Mouse (Mus musculus) midbrain, embryonic 11.5 days (tissue): ENCODE measurements at regions not wholly inside any gene's neighbourhood (a gene's known extent, or its start where the extent isn't known, plus 50 kb on each side); places are given as distances from the start of the nearest gene placed in this dataset.
A peak's percentile ranks its signal among the peaks of the same experiment; 100 is the strongest.

Experiments used
- ATAC-seq: fragments of 200-750 bp; cut with Nextera tagmentation; 2 replicates; pipeline ENCODE4 v1.8.0; 2017; ENCODE audit warnings: moderate TSS enrichment, moderate library complexity; ENCODE audit not compliant: low FRiP score
- DNase-seq: peaks from one replicate; pipeline ENCODE4 v3.0.0; 2015; ENCODE audit warnings: low spot score; ENCODE audit errors: missing footprints
- H3K27ac ChIP-seq: fragments of 300-500 bp; sonication (generic); 2 replicates; pipeline ENCODE4 v1.5.1; 2014; ENCODE audit warnings: low read depth, low read length
- H3K27me3 ChIP-seq: fragments of 300-500 bp; sonication (generic); 2 replicates; pipeline ENCODE4 v1.6.1; 2014; ENCODE audit warnings: mild to moderate bottlenecking, low read length, moderate library complexity, mixed read lengths; ENCODE audit not compliant: control insufficient read depth, insufficient read depth
- H3K36me3 ChIP-seq: fragments of 300-500 bp; sonication (generic); 2 replicates; pipeline ENCODE4 v1.6.1; 2014; ENCODE audit warnings: mild to moderate bottlenecking, low read length, moderate library complexity, mixed read lengths; ENCODE audit not compliant: control insufficient read depth, insufficient read depth
- H3K4me1 ChIP-seq: fragments of 300-500 bp; sonication (generic); 2 replicates; pipeline ENCODE4 v1.6.1; 2014; ENCODE audit warnings: low read length; ENCODE audit not compliant: control insufficient read depth, insufficient read depth
- H3K4me2 ChIP-seq: fragments of 300-500 bp; sonication (generic); 2 replicates; pipeline ENCODE4 v1.6.1; 2014; ENCODE audit warnings: mild to moderate bottlenecking, moderate library complexity
- H3K4me3 ChIP-seq: fragments of 300-500 bp; sonication (generic); 2 replicates; pipeline ENCODE4 v1.5.1; 2014; ENCODE audit warnings: low read depth, low read length
- H3K9ac ChIP-seq: fragments of 300-500 bp; sonication (generic); 2 replicates; pipeline ENCODE4 v1.6.1; 2014; ENCODE audit warnings: low read length
- H3K9me3 ChIP-seq: fragments of 300-500 bp; sonication (generic); 2 replicates; pipeline ENCODE4 v1.6.1; 2016; ENCODE audit warnings: low read length; ENCODE audit not compliant: control insufficient read depth
- WGBS: fragments of 180-500 bp; shearing (Covaris S2); extraction: QIAGEN DNeasy Blood & Tissue Kit; methylation state at CpG from one replicate; pipeline ENCODE4 v1.1.7; 2014; 5-methylcytosine and 5-hydroxymethylcytosine counted together

DNA sequence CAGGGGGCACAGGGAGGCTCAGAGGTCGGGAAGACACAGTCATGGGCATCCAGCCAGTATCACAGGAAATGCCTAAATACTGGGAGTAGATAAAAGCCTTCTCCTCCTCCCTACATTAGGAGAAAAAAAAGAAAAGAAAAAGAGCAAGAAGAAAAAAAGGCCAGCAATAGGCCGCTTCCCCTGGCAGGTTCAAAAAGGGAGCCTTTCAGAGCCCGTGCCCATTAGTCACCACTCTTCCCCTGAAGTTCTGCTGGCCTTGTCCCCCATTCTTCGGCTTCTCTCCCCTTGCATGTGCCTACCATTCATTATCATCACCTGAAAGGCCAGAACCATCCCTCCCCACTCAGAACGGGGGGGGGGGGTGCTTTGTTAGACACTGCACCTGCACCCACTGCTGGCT is 144.5 kb upstream of the Tbx3 start:
- Histone ChIP-seq H3K9me3 (no peaks in the 10 kb centered on the region), H3K4me3 (no peak overlapping the region), H3K4me2 (no peak overlapping the region), H3K27ac (no peak overlapping the region), H3K4me1 (no peaks in the 10 kb centered on the region), H3K9ac (no peak overlapping the region), H3K27me3 (no peaks in the 10 kb centered on the region), H3K36me3 (no peaks in the 10 kb centered on the region)
- no peak for ATAC-seq
- no peak for DNase-seq
- WGBS, result 80% methylated on average over 5 of the region's 5 CpGs

DNA sequence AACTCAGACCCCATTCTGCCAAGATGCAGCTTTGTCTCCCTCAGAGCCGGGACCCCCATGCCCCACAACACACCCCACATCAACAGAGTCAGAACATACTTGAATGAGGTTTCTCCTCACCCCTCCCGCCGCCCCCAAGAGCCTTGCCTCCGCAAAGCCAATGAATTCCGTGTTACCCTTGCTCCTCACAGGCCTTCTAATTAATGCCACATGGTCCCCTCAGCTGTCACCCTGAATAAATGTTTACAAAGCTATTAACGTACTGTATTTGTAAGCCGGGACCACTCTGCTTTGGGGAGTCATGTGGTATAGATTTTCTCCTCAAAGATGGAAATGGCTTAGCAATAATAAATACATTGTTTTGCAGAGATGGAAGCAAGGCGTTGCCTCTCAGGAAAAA is 140.5 kb upstream of the Tbx3 start:
- no peak overlapping the region for H3K9ac ChIP-seq
- H3K36me3 ChIP-seq, result no peaks in the 10 kb centered on the region
- H3K27me3 ChIP-seq, result no peaks in the 10 kb centered on the region
- 70% methylated on average over 8 of the region's 8 CpGs for WGBS
- no peak overlapping the region for H3K4me2 ChIP-seq
- DNase-seq (no peak), ATAC-seq (no peak)
- H3K27ac ChIP-seq, result no peak overlapping the region
- H3K4me3 ChIP-seq, result no peak overlapping the region
- no peaks in the 10 kb centered on the region for H3K4me1 ChIP-seq
- no peaks in the 10 kb centered on the region for H3K9me3 ChIP-seq

DNA sequence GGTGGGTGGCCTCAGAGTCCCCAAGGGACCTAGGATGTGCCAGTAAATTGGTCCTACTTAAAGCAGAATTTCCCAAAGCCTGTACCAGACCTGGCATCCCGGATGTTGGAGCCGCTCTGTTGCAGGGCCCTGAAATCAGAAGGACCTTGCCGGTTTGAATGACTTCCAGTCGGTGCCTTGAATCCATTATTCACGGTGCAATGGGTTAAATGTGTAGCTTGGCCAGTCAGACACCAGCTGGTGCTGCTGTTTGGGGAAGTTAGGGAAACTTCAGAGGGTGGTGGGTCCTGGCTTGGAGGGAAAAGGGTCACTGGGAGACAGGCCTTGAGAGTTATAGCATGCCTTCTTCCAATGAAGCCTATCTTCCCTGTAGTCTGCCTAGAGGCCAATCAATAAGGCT is 135.5 kb upstream of the Tbx3 start:
- Histone ChIP-seq H3K4me3 (no peak overlapping the region), H3K27ac (no peak overlapping the region), H3K4me1 (no peaks in the 10 kb centered on the region), H3K9ac (no peak overlapping the region), H3K27me3 (no peaks in the 10 kb centered on the region), H3K4me2 (no peak overlapping the region), H3K36me3 (no peaks in the 10 kb centered on the region), H3K9me3 (no peaks in the 10 kb centered on the region)
- WGBS, result 81% methylated on average over 5 of the region's 5 CpGs
- ATAC-seq (no peak), DNase-seq (no peak)

DNA sequence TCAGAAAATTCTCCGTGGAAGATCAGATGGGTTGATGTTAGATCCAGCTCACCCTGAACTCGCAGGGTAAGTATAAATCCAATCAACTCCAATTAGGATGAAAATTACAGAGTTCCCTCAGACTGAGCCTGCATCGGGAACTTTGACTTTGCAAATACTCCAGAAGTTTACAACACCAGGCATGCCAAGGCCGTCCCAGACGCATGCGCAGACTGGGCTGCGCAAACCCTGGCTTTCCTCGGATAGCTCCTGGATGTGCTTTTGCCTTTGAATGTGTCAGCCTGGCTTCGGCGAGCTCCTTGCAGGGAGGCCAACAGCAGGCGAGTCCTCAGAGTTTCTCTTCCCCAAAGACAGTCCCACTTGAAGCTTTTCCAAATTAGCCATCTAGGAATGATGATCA is 127.6 kb upstream of the Tbx3 start:
- 91% methylated on average over 11 of the region's 11 CpGs for WGBS
- H3K4me3 ChIP-seq, result no peak overlapping the region
- H3K4me1 ChIP-seq, result no peaks in the 10 kb centered on the region
- H3K4me2 ChIP-seq, result no peak overlapping the region
- no peaks in the 10 kb centered on the region for H3K36me3 ChIP-seq
- DNase-seq (no peak), ATAC-seq (no peak)
- no peaks in the 10 kb centered on the region for H3K9me3 ChIP-seq
- H3K27ac ChIP-seq, result no peak overlapping the region
- H3K27me3 ChIP-seq, result no peaks in the 10 kb centered on the region
- H3K9ac ChIP-seq, result no peak overlapping the region

DNA sequence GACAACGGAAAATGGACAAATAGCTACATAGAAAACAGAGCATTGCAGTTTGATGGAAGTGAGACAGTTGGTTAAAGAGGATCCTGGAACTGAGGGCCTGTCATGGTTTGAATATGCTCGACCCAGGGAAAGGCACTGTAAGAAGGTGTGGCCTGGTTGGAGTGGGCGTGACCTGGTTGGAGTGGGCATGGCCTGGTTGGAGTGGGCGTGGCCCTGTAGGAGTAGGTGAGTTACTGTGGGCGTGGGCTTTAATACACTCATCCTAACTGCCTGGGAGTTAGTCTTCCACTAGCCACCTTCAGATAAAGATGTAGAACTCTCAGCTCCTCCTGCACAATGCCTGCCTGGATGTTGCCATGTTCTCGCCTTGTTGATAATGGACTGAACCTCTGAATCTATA is 126.8 kb upstream of the Tbx3 start:
- ATAC-seq (no peak), DNase-seq (no peak)
- Histone ChIP-seq H3K4me2 (no peak overlapping the region), H3K4me3 (no peak overlapping the region), H3K4me1 (no peaks in the 10 kb centered on the region), H3K9me3 (no peaks in the 10 kb centered on the region), H3K36me3 (no peaks in the 10 kb centered on the region), H3K9ac (no peak overlapping the region), H3K27me3 (no peaks in the 10 kb centered on the region), H3K27ac (no peak overlapping the region)
- WGBS, result 86% methylated on average over 6 of the region's 6 CpGs

DNA sequence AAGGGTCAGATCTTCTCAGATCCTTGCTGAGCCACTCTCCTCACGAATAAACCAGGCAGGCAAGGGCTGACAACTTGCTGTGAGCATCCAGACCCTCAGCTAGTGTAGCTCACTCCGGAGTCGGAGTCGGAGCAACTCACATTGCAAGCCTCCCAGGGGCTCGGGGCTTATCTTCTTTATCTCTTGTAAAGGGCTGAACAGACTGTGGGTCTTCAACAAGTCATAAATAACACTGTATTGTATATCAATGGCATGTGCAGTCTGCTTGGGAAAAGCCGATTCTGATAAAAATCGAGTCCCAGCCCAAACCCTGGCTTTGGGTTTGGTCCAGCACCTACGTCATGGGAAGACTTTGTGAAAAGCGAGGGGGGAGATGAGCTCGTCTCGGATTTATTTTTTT is 125.8 kb upstream of the Tbx3 start:
- no peak overlapping the region for H3K9ac ChIP-seq
- ATAC-seq (no peak), DNase-seq (no peak)
- no peak overlapping the region for H3K4me2 ChIP-seq
- no peak overlapping the region for H3K27ac ChIP-seq
- H3K27me3 ChIP-seq, result no peaks in the 10 kb centered on the region
- no peaks in the 10 kb centered on the region for H3K9me3 ChIP-seq
- H3K36me3 ChIP-seq, result no peaks in the 10 kb centered on the region
- WGBS, result 81% methylated on average over 11 of the region's 11 CpGs
- no peaks in the 10 kb centered on the region for H3K4me1 ChIP-seq
- no peak overlapping the region for H3K4me3 ChIP-seq

DNA sequence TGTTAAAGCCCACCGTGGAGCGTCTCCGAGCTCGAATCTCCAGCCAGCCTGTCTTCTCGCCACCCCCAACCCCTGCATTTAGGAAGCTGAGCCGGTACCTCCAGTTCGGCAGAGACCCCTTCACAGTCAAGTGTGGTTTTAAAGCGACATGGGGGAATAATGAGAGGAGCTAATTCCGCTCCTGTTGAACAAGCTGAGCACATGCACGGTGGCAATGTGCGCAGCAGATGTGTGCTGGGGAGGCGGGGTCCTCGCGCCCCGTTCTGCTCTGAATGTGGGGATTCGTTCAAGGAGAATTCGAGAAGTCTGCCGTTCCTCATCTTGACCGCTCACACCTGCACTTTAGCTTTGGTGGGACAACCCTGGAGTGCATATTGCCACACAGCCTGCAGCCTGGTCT is 123.4 kb upstream of the Tbx3 start:
- no peaks in the 10 kb centered on the region for H3K4me1 ChIP-seq
- no peak overlapping the region for H3K4me3 ChIP-seq
- no peak for DNase-seq
- H3K4me2 ChIP-seq, result no peak overlapping the region
- H3K27me3 ChIP-seq, result no peaks in the 10 kb centered on the region
- 83% methylated on average over 19 of the region's 19 CpGs for WGBS
- no peaks in the 10 kb centered on the region for H3K9me3 ChIP-seq
- no peak for ATAC-seq
- H3K27ac ChIP-seq, result no peak overlapping the region
- no peaks in the 10 kb centered on the region for H3K36me3 ChIP-seq
- H3K9ac ChIP-seq, result no peak overlapping the region

DNA sequence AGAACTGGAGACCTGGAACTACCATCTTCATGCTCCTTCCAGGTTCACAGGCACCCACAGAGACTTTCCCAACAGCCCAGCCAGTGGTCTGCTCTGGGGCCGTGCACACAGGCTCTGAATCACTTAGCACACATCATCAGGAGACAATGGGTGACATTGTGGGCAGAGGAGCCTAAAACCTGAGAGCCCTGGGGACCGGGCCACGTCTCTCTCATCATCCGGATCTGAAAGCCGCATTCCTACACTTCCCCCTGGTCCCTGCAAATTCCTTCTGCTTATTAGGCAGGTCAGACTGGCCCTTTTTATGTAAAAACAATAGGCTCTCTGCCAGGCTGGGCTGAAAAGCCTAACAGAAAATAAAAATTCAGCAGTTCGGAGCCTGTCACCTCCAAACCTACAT is 119.6 kb upstream of the Tbx3 start:
- DNase-seq (no peak), ATAC-seq (no peak)
- Histone ChIP-seq H3K4me3 (no peak overlapping the region), H3K4me1 (no peaks in the 10 kb centered on the region), H3K27ac (no peak overlapping the region), H3K9me3 (no peaks in the 10 kb centered on the region), H3K36me3 (no peaks in the 10 kb centered on the region), H3K27me3 (no peaks in the 10 kb centered on the region), H3K4me2 (no peak overlapping the region), H3K9ac (no peak overlapping the region)
- WGBS, result 43% methylated on average over 6 of the region's 6 CpGs

DNA sequence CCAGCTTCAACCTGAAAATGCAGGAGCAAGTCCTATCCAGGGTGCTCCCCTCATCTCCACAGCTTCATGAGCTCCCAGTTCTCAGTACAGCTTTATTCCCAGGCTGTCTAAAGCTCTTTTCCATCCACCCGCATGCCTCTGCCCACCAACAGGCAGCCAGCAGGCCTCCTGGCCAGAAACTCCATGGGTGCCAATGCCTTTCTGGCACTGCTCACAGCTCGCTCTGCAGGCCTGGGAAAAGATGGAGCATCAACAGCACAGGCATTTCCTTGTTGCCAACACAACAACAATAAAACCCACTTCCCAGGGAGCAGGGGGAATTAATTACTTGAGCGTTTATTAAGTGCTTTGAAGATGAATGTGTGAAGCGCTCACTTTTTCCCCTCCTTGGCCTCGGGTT is 117.0 kb upstream of the Tbx3 start:
- no peaks in the 10 kb centered on the region for H3K9me3 ChIP-seq
- no peak overlapping the region for H3K9ac ChIP-seq
- whole genome bisulfite sequencing, result 53% methylated on average over 5 of the region's 5 CpGs
- no peak overlapping the region for H3K4me2 ChIP-seq
- ATAC-seq (no peak), DNase-seq (peak; percentile 76)
- no peak overlapping the region for H3K4me3 ChIP-seq
- no peaks in the 10 kb centered on the region for H3K4me1 ChIP-seq
- H3K36me3 ChIP-seq, result no peaks in the 10 kb centered on the region
- no peak overlapping the region for H3K27ac ChIP-seq
- H3K27me3 ChIP-seq, result no peaks in the 10 kb centered on the region

DNA sequence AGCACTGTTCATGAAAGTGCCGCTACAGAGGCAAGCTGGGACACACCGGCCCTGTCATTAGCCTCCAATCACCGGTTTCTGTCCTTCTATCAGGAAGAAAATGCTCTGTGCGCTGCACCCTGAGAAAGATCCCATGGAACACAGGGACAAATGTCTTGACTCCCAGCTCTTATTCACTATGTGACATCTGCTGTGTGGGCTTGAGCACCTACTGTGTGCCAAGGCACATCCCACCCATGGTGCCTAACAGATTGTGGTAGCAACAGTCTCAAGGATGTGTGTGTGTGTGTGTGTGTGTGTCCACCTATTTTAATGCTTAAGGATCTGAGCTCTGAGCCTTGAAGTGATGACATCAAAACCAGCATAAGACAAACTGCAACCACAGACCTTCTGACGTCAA is 113.4 kb upstream of the Tbx3 start:
- Histone ChIP-seq H3K9ac (no peak overlapping the region), H3K27ac (no peak overlapping the region), H3K4me3 (no peak overlapping the region), H3K27me3 (no peaks in the 10 kb centered on the region), H3K4me2 (no peak overlapping the region), H3K36me3 (no peaks in the 10 kb centered on the region), H3K4me1 (no peaks in the 10 kb centered on the region), H3K9me3 (no peaks in the 10 kb centered on the region)
- WGBS, result 84% methylated on average over 5 of the region's 5 CpGs
- DNase-seq, result peak; percentile 31
- no peak for ATAC-seq
